Mouse (Mus musculus): ENCODE results near the gene Rabggta. TPM values are rescaled to one million over a fixed set of nuclear protein-coding genes. Genes with fewer than 3 reads are reported as not detected.

Gene Rabggta
- 34.2 and 38.3 TPM in 2 replicates for polyA plus RNA-seq (2014; fragmentation: Nextera tagmentation; extraction: Ambion mirVana)

- Histone ChIP-seq H3K36me3 (ENCODE audit: control insufficient read depth, insufficient read depth, low read length) (peaks cover 22% of the 10 kb centered on the region), H3K4me1 (ENCODE audit: control insufficient read depth, insufficient read depth, low read length) (no peaks in the 10 kb centered on the region), H3K4me2 (ENCODE audit: low read length) (peak within 1 kb of the TSS; percentile 75), H3K27ac (ENCODE audit: low read depth, low read length) (peak within 1 kb of the TSS; percentile 84), H3K9me3 (replicated peaks; ENCODE audit: control insufficient read depth, low read length) (no peaks in the 10 kb centered on the region), H3K9ac (ENCODE audit: low read length) (peak within 1 kb of the TSS; percentile 87), H3K27me3 (replicated peaks; ENCODE audit: control insufficient read depth, insufficient read depth, low read length) (no peaks in the 10 kb centered on the region), H3K4me3 (ENCODE audit: low read depth, low read length) (peak within 1 kb of the TSS; percentile 77)
- under 1% methylated on average over 50 of the region's 50 CpGs for WGBS
- DNase-seq (ENCODE audit: low spot score): peak; percentile 96
- ATAC-seq: peak; percentile 97
Measured at GRCm38 (mm10) chr14:55721700-55722437, at the start of gene Rabggta. Rabggta (minus strand) TSS chr14:55722263.

GRCm38 (mm10) chr14:55769087-55769703 lies 47.1 kb upstream of the Rabggta start:
- 77% methylated on average over 16 of the region's 16 CpGs for WGBS

GRCm38 (mm10) chr14:55768555-55768954 lies 46.5 kb upstream of the Rabggta start:
- WGBS: 89% methylated on average over 6 of the region's 6 CpGs
- no peaks in the 10 kb centered on the region for H3K9me3 ChIP-seq (replicated peaks; ENCODE audit: control insufficient read depth, low read length)
- DNase-seq (ENCODE audit: low spot score) (no peak), ATAC-seq (no peak)
- no peak overlapping the region for H3K4me2 ChIP-seq (ENCODE audit: low read length)
- H3K27me3 ChIP-seq (replicated peaks; ENCODE audit: control insufficient read depth, insufficient read depth, low read length): peaks cover 31% of the 10 kb centered on the region
- no peak overlapping the region for H3K9ac ChIP-seq (ENCODE audit: low read length)
- no peaks in the 10 kb centered on the region for H3K36me3 ChIP-seq (ENCODE audit: control insufficient read depth, insufficient read depth, low read length)
- no peak overlapping the region for H3K27ac ChIP-seq (ENCODE audit: low read depth, low read length)
- peaks cover 4% of the 10 kb centered on the region; the same call in 1 of the 2 replicates for H3K4me1 ChIP-seq (ENCODE audit: control insufficient read depth, insufficient read depth, low read length)
- no peak overlapping the region for H3K4me3 ChIP-seq (ENCODE audit: low read depth, low read length)

More at GRCm38 (mm10) chr14:55769087-55769703, 47.1 kb upstream of the Rabggta start:
- Histone ChIP-seq H3K9ac (ENCODE audit: low read length) (no peak overlapping the region), H3K27me3 (replicated peaks; ENCODE audit: control insufficient read depth, insufficient read depth, low read length) (peaks cover 30% of the 10 kb centered on the region), H3K36me3 (ENCODE audit: control insufficient read depth, insufficient read depth, low read length) (no peaks in the 10 kb centered on the region), H3K27ac (ENCODE audit: low read depth, low read length) (no peak overlapping the region), H3K4me1 (ENCODE audit: control insufficient read depth, insufficient read depth, low read length) (peaks cover 4% of the 10 kb centered on the region; the same call in 1 of the 2 replicates), H3K9me3 (replicated peaks; ENCODE audit: control insufficient read depth, low read length) (no peaks in the 10 kb centered on the region), H3K4me2 (ENCODE audit: low read length) (no peak overlapping the region), H3K4me3 (ENCODE audit: low read depth, low read length) (no peak overlapping the region)
- ATAC-seq: no peak
- DNase-seq (ENCODE audit: low spot score): no peak

GRCm38 (mm10) chr14:55767519-55768414 lies 45.7 kb upstream of the Rabggta start:
- WGBS: 13% methylated on average over 52 of the region's 52 CpGs
- Histone ChIP-seq H3K9ac (ENCODE audit: low read length) (peak overlapping the region; percentile 57), H3K4me1 (ENCODE audit: control insufficient read depth, insufficient read depth, low read length) (peaks cover 4% of the 10 kb centered on the region; the same call in 1 of the 2 replicates), H3K27ac (ENCODE audit: low read depth, low read length) (no peak overlapping the region), H3K4me3 (ENCODE audit: low read depth, low read length) (peak overlapping the region; percentile 39), H3K9me3 (replicated peaks; ENCODE audit: control insufficient read depth, low read length) (no peaks in the 10 kb centered on the region), H3K36me3 (ENCODE audit: control insufficient read depth, insufficient read depth, low read length) (no peaks in the 10 kb centered on the region), H3K4me2 (ENCODE audit: low read length) (peak overlapping the region; percentile 58), H3K27me3 (replicated peaks; ENCODE audit: control insufficient read depth, insufficient read depth, low read length) (peaks cover 39% of the 10 kb centered on the region)
- ATAC-seq (peak; percentile 66), DNase-seq (ENCODE audit: low spot score) (peak; percentile 48)

GRCm38 (mm10) chr14:55765696-55766095 lies 43.6 kb upstream of the Rabggta start, which contains the start of gene Ltb4r1:
Ltb4r1 (plus strand) TSS chr14:55765962.
- H3K36me3 ChIP-seq (ENCODE audit: control insufficient read depth, insufficient read depth, low read length): no peaks in the 10 kb centered on the region
- peaks cover 58% of the 10 kb centered on the region for H3K27me3 ChIP-seq (replicated peaks; ENCODE audit: control insufficient read depth, insufficient read depth, low read length)
- H3K4me1 ChIP-seq (ENCODE audit: control insufficient read depth, insufficient read depth, low read length): peaks cover 8% of the 10 kb centered on the region; the same call in 1 of the 2 replicates
- DNase-seq (ENCODE audit: low spot score) (no peak), ATAC-seq (no peak)
- no peak within 1 kb of the TSS for H3K4me2 ChIP-seq (ENCODE audit: low read length)
- 78% methylated on average over 4 of the region's 4 CpGs for WGBS
- no peak within 1 kb of the TSS for H3K4me3 ChIP-seq (ENCODE audit: low read depth, low read length)
- H3K9ac ChIP-seq (ENCODE audit: low read length): no peak within 1 kb of the TSS
- no peaks in the 10 kb centered on the region for H3K9me3 ChIP-seq (replicated peaks; ENCODE audit: control insufficient read depth, low read length)
- no peak within 1 kb of the TSS for H3K27ac ChIP-seq (ENCODE audit: low read depth, low read length)

GRCm38 (mm10) chr14:55763166-55763565 lies 41.1 kb upstream of the Rabggta start:
- H3K27me3 ChIP-seq (replicated peaks; ENCODE audit: control insufficient read depth, insufficient read depth, low read length): peaks cover 56% of the 10 kb centered on the region
- no peaks in the 10 kb centered on the region for H3K36me3 ChIP-seq (ENCODE audit: control insufficient read depth, insufficient read depth, low read length)
- H3K27ac ChIP-seq (ENCODE audit: low read depth, low read length): no peak overlapping the region
- 0 out of 2 replicates have a peak overlapping the region, but pooled peaks have one; percentile 92 for H3K4me2 ChIP-seq (ENCODE audit: low read length)
- H3K9ac ChIP-seq (ENCODE audit: low read length): no peak overlapping the region
- DNase-seq (ENCODE audit: low spot score) (no peak), ATAC-seq (no peak)
- no peaks in the 10 kb centered on the region for H3K9me3 ChIP-seq (replicated peaks; ENCODE audit: control insufficient read depth, low read length)
- H3K4me1 ChIP-seq (ENCODE audit: control insufficient read depth, insufficient read depth, low read length): peaks cover 8% of the 10 kb centered on the region; the same call in 1 of the 2 replicates
- H3K4me3 ChIP-seq (ENCODE audit: low read depth, low read length): no peak overlapping the region
- 66% methylated on average over 7 of the region's 7 CpGs for WGBS

GRCm38 (mm10) chr14:55762001-55762821 lies 40.1 kb upstream of the Rabggta start:
- Histone ChIP-seq H3K36me3 (ENCODE audit: control insufficient read depth, insufficient read depth, low read length) (no peaks in the 10 kb centered on the region), H3K4me1 (ENCODE audit: control insufficient read depth, insufficient read depth, low read length) (peaks cover 4% of the 10 kb centered on the region; the same call in 1 of the 2 replicates), H3K9ac (ENCODE audit: low read length) (peak overlapping the region; percentile 75), H3K27ac (ENCODE audit: low read depth, low read length) (no peak overlapping the region; the same call in 1 of the 2 replicates), H3K4me3 (ENCODE audit: low read depth, low read length) (peak overlapping the region; percentile 53), H3K4me2 (ENCODE audit: low read length) (peak overlapping the region; percentile 92), H3K27me3 (replicated peaks; ENCODE audit: control insufficient read depth, insufficient read depth, low read length) (peaks cover 48% of the 10 kb centered on the region), H3K9me3 (replicated peaks; ENCODE audit: control insufficient read depth, low read length) (no peaks in the 10 kb centered on the region)
- under 1% methylated on average over 77 of the region's 77 CpGs for WGBS
- peak; percentile 80 for ATAC-seq
- peak; percentile 57 for DNase-seq (ENCODE audit: low spot score)

GRCm38 (mm10) chr14:55761163-55761562 lies 39.1 kb upstream of the Rabggta start, which contains the start of gene Ltb4r2:
Ltb4r2 (plus strand) TSS chr14:55761428.
- peak within 1 kb of the TSS; percentile 92 for H3K4me2 ChIP-seq (ENCODE audit: low read length)
- H3K9ac ChIP-seq (ENCODE audit: low read length): peak within 1 kb of the TSS; percentile 75
- peak within 1 kb of the TSS; percentile 53 for H3K4me3 ChIP-seq (ENCODE audit: low read depth, low read length)
- peaks cover 45% of the 10 kb centered on the region for H3K27me3 ChIP-seq (replicated peaks; ENCODE audit: control insufficient read depth, insufficient read depth, low read length)
- WGBS: 78% methylated on average over 6 of the region's 6 CpGs
- no peaks in the 10 kb centered on the region for H3K9me3 ChIP-seq (replicated peaks; ENCODE audit: control insufficient read depth, low read length)
- H3K27ac ChIP-seq (ENCODE audit: low read depth, low read length): no peak within 1 kb of the TSS
- ATAC-seq (no peak), DNase-seq (ENCODE audit: low spot score) (no peak)
- peaks cover 4% of the 10 kb centered on the region; the same call in 1 of the 2 replicates for H3K4me1 ChIP-seq (ENCODE audit: control insufficient read depth, insufficient read depth, low read length)
- H3K36me3 ChIP-seq (ENCODE audit: control insufficient read depth, insufficient read depth, low read length): peaks cover under 1% of the 10 kb centered on the region; the same call in 1 of the 2 replicates

Measured in forebrain, embryonic 14.5 days (tissue).